11 mouse cellular contexts compared by ENCODE assay signal in the genomic region with DNA sequence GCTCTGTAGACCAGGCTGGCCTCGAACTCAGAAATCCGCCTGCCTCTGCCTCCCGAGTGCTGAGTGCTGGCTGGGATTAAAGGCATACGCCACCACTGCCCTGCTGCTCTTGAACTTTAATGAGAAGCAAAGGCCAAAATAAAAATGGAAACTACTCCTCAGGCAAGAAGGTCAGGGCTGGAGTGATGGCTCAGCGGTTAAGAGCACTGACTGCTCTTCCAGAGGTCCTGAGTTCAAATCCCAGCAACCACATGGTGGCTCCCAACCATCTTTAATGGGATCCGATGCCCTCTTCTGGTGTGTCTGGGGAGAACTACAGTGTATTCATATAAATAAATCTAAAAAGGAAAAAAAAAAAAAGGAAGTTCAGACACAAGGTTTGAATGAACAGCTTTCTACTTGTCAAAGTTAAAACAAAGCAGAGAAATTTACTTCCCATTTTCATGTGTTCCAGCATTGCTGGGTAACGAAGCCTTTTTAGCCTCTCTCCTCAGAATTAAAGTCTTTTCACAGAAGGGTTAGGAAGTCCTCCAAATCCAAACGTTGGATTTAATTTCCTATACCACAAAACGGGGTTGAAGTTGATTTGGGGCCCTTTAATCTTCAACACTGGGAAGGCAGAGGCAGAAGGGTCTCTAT. TPM values are rescaled to one million over a fixed set of nuclear protein-coding genes. Genes with fewer than 3 reads are reported as not detected.
A peak's percentile ranks its signal among the peaks of the same experiment; 100 is the strongest.
DNase-seq lines count a peak whose midpoint lies in the region; ATAC-seq and TF ChIP-seq lines count a peak whose summit lies in the region.
"Had no signal": no experiment of that assay in that cellular context is flagged by ENCODE, and none has a peak within 500 bp of the region (broad histone marks: within the 10 kb centered on the region; RNA-seq: fewer than 3 reads in every experiment).

No protein-coding gene starts in this region.

- no peak overlapping the region for H3K4me3 ChIP-seq in forebrain, embryonic 13.5 days
- H3K4me3 ChIP-seq in forebrain, embryonic 11.5 days (ENCODE audit: low read depth, low read length): no peak overlapping the region
- no peak overlapping the region for H3K4me3 ChIP-seq in left cerebral cortex, adult 2 months
- no peak overlapping the region for H3K4me3 ChIP-seq in embryonic facial prominence, embryonic 14.5 days (ENCODE audit: low read depth, low read length)
- H3K4me3 ChIP-seq in macrophage (ENCODE audit: inconsistent target): no peak overlapping the region

- intact Hi-C loops in left cerebral cortex, adult 2 months (cut with DNase I): no loop called here
- intact Hi-C loops in left cerebral cortex, postnatal 36 days (cut with DNase I): no loop called here

- H3K4me1 ChIP-seq in forebrain, embryonic 13.5 days: peaks cover 34% of the 10 kb centered on the region
- peaks cover 6% of the 10 kb centered on the region; the same call in 1 of the 2 replicates for H3K4me1 ChIP-seq in forebrain, embryonic 11.5 days (replicated peaks; ENCODE audit: control insufficient read depth, insufficient read depth, low read length)
- peaks cover 22% of the 10 kb centered on the region for H3K4me1 ChIP-seq in embryonic facial prominence, embryonic 14.5 days (ENCODE audit: control insufficient read depth, insufficient read depth, low read length)

- H3K9ac ChIP-seq in forebrain, embryonic 13.5 days: no peak overlapping the region
- H3K9ac ChIP-seq in forebrain, embryonic 11.5 days (ENCODE audit: low read length): no peak overlapping the region
- no peak overlapping the region; the same call in 1 of the 2 replicates for H3K9ac ChIP-seq in embryonic facial prominence, embryonic 14.5 days (ENCODE audit: low read depth, low read length)

- 70% methylated on average over 9 of the region's 9 CpGs for WGBS in forebrain, embryonic 13.5 days
- WGBS in forebrain, embryonic 11.5 days: 79% methylated on average over 9 of the region's 9 CpGs
- WGBS in embryonic facial prominence, embryonic 14.5 days: 73% methylated on average over 9 of the region's 9 CpGs
- 39% methylated on average over 8 of the region's 9 CpGs for WGBS in macrophage (ENCODE audit: missing documents)

- H3K27me3 ChIP-seq in forebrain, embryonic 13.5 days: peaks cover under 1% of the 10 kb centered on the region
- H3K27me3 ChIP-seq in forebrain, embryonic 11.5 days (ENCODE audit: control insufficient read depth, insufficient read depth, low read length): peaks cover under 1% of the 10 kb centered on the region; the same call in 1 of the 2 replicates
- no peaks in the 10 kb centered on the region for H3K27me3 ChIP-seq in embryonic facial prominence, embryonic 14.5 days (replicated peaks; ENCODE audit: control insufficient read depth, insufficient read depth, low read length)

- ATAC-seq in forebrain, embryonic 13.5 days: no peak
- no peak for ATAC-seq in forebrain, embryonic 11.5 days (replicated peaks; ENCODE audit: low FRiP score)
- no peak for ATAC-seq in embryonic facial prominence, embryonic 14.5 days (ENCODE audit: low read depth)

- H3K36me3 ChIP-seq in forebrain, embryonic 13.5 days (ENCODE audit: poor library complexity, severe bottlenecking): no peaks in the 10 kb centered on the region
- no peaks in the 10 kb centered on the region for H3K36me3 ChIP-seq in forebrain, embryonic 11.5 days (ENCODE audit: control insufficient read depth, insufficient read depth, low read length)
- no peaks in the 10 kb centered on the region for H3K36me3 ChIP-seq in embryonic facial prominence, embryonic 14.5 days (ENCODE audit: control insufficient read depth, insufficient read depth, low read length)
- H3K36me3 ChIP-seq in macrophage (ENCODE audit: inconsistent target): no peaks in the 10 kb centered on the region
- H3K36me3 ChIP-seq: midbrain, embryonic 12.5 days had no signal

- no peak for DNase-seq in forebrain, embryonic 11.5 days (ENCODE audit: low spot score)
- DNase-seq in left cerebral cortex, adult 2 months (ENCODE audit: extremely low spot score in 1 of 2, low spot score in 2 of 2): no peak
- no peak for DNase-seq in left cerebral cortex, postnatal 36 days (ENCODE audit: low spot score in 2 of 2)
- no peak for DNase-seq in embryonic facial prominence, embryonic 14.5 days (ENCODE audit: low spot score)
- no peak for DNase-seq in frontal cortex, postnatal 36 days (ENCODE audit: low spot score in 2 of 2)
- DNase-seq in thymus, postnatal 4 days: no peak
- DNase-seq: right cerebral cortex, postnatal 4 days had no signal

- H3K79me2 ChIP-seq in macrophage (ENCODE audit: inconsistent target): no peaks in the 10 kb centered on the region; the same call in 1 of the 2 replicates

- H3K27ac ChIP-seq in forebrain, embryonic 13.5 days: no peak overlapping the region
- H3K27ac ChIP-seq in forebrain, embryonic 11.5 days (ENCODE audit: low read depth, low read length): no peak overlapping the region
- H3K27ac ChIP-seq in left cerebral cortex, adult 2 months: peak overlapping the region; percentile 100; the same call in 1 of the 2 replicates
- no peak overlapping the region for H3K27ac ChIP-seq in embryonic facial prominence, embryonic 14.5 days (replicated peaks; ENCODE audit: low read depth, low read length)
- H3K27ac ChIP-seq in macrophage: peak overlapping the region; percentile 96

- TF ChIP-seq CTCF in left cerebral cortex, adult 2 months (IDR thresholded peaks at IDR 0.05): no peak; the same call in 1 of the 2 replicates

- H3K4me2 ChIP-seq in forebrain, embryonic 13.5 days: peak overlapping the region; percentile 71; the same call in 1 of the 2 replicates
- H3K4me2 ChIP-seq in forebrain, embryonic 11.5 days (ENCODE audit: low read depth, low read length, severe bottlenecking): no peak overlapping the region
- H3K4me2 ChIP-seq in embryonic facial prominence, embryonic 14.5 days (ENCODE audit: low read depth, low read length): peak overlapping the region; percentile 72; the same call in 1 of the 2 replicates

- no peaks in the 10 kb centered on the region for H3K9me3 ChIP-seq in forebrain, embryonic 13.5 days (replicated peaks)
- no peaks in the 10 kb centered on the region for H3K9me3 ChIP-seq in forebrain, embryonic 11.5 days (ENCODE audit: control insufficient read depth, low read length)
- no peaks in the 10 kb centered on the region for H3K9me3 ChIP-seq in embryonic facial prominence, embryonic 14.5 days (ENCODE audit: control insufficient read depth, low read length)
- H3K9me3 ChIP-seq: midbrain, embryonic 12.5 days had no signal

RNA-seq across cellular contexts. Expression of a gene that starts 3.5 kb away (rescaled TPM):
- 24.7 TPM in 2 replicates for polyA plus RNA-seq in forebrain, embryonic 13.5 days (2015; fragmentation: Nextera tagmentation; extraction: Ambion mirVana)
- 20.6 and 22.0 TPM in 2 replicates for polyA plus RNA-seq in forebrain, embryonic 11.5 days (2014; fragmentation: Nextera tagmentation; extraction: Ambion mirVana)
- 10 to 100 TPM; 40.7 to 43.5 TPM for total RNA-seq in left cerebral cortex, adult 2 months (2021)
- 10 to 100 TPM; 19.7 to 51.7 TPM for total RNA-seq in left cerebral cortex, postnatal 36 days (2021)
- 13.9 and 20.3 TPM in 2 replicates for polyA plus RNA-seq in embryonic facial prominence, embryonic 14.5 days (2014; fragmentation: Nextera tagmentation; extraction: Ambion mirVana)
- total RNA-seq in macrophage (2018; cell fraction: chromatin; rRNA removed): 10 to 100 TPM in 24 of 26 experiments, 1 to 10 TPM in 2; 6.2 to 80.4 (median 31.0) TPM
- 10 to 100 TPM in 4 of 26 experiments, 1 to 10 TPM in 22; 2.0 to 12.0 (median 7.2) TPM for total RNA-seq in macrophage (2018; cell fraction: cytosol; rRNA removed)
- total RNA-seq in macrophage (2018; cell fraction: nucleus; rRNA removed): 10 to 100 TPM in 25 of 26 experiments, 1 to 10 TPM in 1; 4.8 to 59.3 (median 25.2) TPM
- polyA plus RNA-seq in macrophage (2018): 6.7 to 11.2 TPM (median 7.2 TPM) in 3 replicates

RNA-seq across cellular contexts. Expression of a gene that starts 18.4 kb away (rescaled TPM):
- 16.8 and 17.7 TPM in 2 replicates for polyA plus RNA-seq in forebrain, embryonic 13.5 days (2015; fragmentation: Nextera tagmentation; extraction: Ambion mirVana)
- 11.9 and 12.3 TPM in 2 replicates for polyA plus RNA-seq in forebrain, embryonic 11.5 days (2014; fragmentation: Nextera tagmentation; extraction: Ambion mirVana)
- total RNA-seq in left cerebral cortex, adult 2 months (2021): 10 to 100 TPM; 22.8 to 25.7 TPM
- 10 to 100 TPM; 15.1 to 24.7 TPM for total RNA-seq in left cerebral cortex, postnatal 36 days (2021)
- 28.6 and 28.8 TPM in 2 replicates for polyA plus RNA-seq in embryonic facial prominence, embryonic 14.5 days (2014; fragmentation: Nextera tagmentation; extraction: Ambion mirVana)
- total RNA-seq in macrophage (2018; cell fraction: chromatin; rRNA removed): 100 to 1,000 TPM; 147 to 750 (median 196) TPM
- 100 to 1,000 TPM in 5 of 26 experiments, 10 to 100 TPM in 21; 72.4 to 157 (median 88.1) TPM for total RNA-seq in macrophage (2018; cell fraction: cytosol; rRNA removed)
- total RNA-seq in macrophage (2018; cell fraction: nucleus; rRNA removed): 100 to 1,000 TPM; 108 to 337 (median 136) TPM
- 48.5 to 74.5 TPM (median 67.7 TPM) in 3 replicates for polyA plus RNA-seq in macrophage (2018)

RNA-seq across cellular contexts. Expression of a gene that starts 22.0 kb away (rescaled TPM):
- polyA plus RNA-seq in forebrain, embryonic 13.5 days (2015; fragmentation: Nextera tagmentation; extraction: Ambion mirVana): not detected in 2 replicates
- polyA plus RNA-seq in forebrain, embryonic 11.5 days (2014; fragmentation: Nextera tagmentation; extraction: Ambion mirVana): not detected in 2 replicates
- total RNA-seq in left cerebral cortex, adult 2 months (2021): not detected
- not detected for total RNA-seq in left cerebral cortex, postnatal 36 days (2021)
- polyA plus RNA-seq in embryonic facial prominence, embryonic 14.5 days (2014; fragmentation: Nextera tagmentation; extraction: Ambion mirVana): not detected in 2 replicates
- total RNA-seq in macrophage (2018; cell fraction: chromatin; rRNA removed): not detected
- not detected for total RNA-seq in macrophage (2018; cell fraction: cytosol; rRNA removed)
- total RNA-seq in macrophage (2018; cell fraction: nucleus; rRNA removed): not detected
- not detected in 3 replicates for polyA plus RNA-seq in macrophage (2018)
- total RNA-seq: left cerebral cortex, postnatal 25 days had no signal
- polyA plus RNA-seq: midbrain, embryonic 12.5 days had no signal

RNA-seq across cellular contexts. Expression of a gene that starts 58.7 kb away (rescaled TPM):
- polyA plus RNA-seq in forebrain, embryonic 13.5 days (2015; fragmentation: Nextera tagmentation; extraction: Ambion mirVana): 99.0 and 107 TPM in 2 replicates
- polyA plus RNA-seq in forebrain, embryonic 11.5 days (2014; fragmentation: Nextera tagmentation; extraction: Ambion mirVana): 202 and 219 TPM in 2 replicates
- total RNA-seq in left cerebral cortex, adult 2 months (2021): 10 to 100 TPM; 46.1 to 51.8 TPM
- 10 to 100 TPM; 46.9 to 51.3 TPM for total RNA-seq in left cerebral cortex, postnatal 36 days (2021)
- 16.0 and 16.2 TPM in 2 replicates for polyA plus RNA-seq in embryonic facial prominence, embryonic 14.5 days (2014; fragmentation: Nextera tagmentation; extraction: Ambion mirVana)
- total RNA-seq in macrophage (2018; cell fraction: chromatin; rRNA removed): under 1 TPM in 1 of 26 experiments, not detected in 25; 0.38 TPM
- under 1 TPM in 1 of 26 experiments, not detected in 25; 0.14 TPM for total RNA-seq in macrophage (2018; cell fraction: cytosol; rRNA removed)
- total RNA-seq in macrophage (2018; cell fraction: nucleus; rRNA removed): not detected
- not detected in 3 replicates for polyA plus RNA-seq in macrophage (2018)

Comparison
In these comparisons a context has a peak if more than half of its experiments do, and no peak if none do; other contexts are left out.
1. H3K27ac ChIP-seq: peak in left cerebral cortex, adult 2 months (single experiment) and macrophage (single experiment); none in forebrain, embryonic 13.5 days (single experiment), forebrain, embryonic 11.5 days (single experiment) and embryonic facial prominence, embryonic 14.5 days (single experiment).